Mouse (Mus musculus) CH12.LX (cell line): Measurements from ENCODE around the gene Gm26992.

ENCODE experiments used
- BHLHE40 ChIP-seq: IDR thresholded peaks from 2 replicates; pipeline ENCODE4 v1.6.1; 2011; ENCODE audit warnings: mild to moderate bottlenecking, low read depth, low read length, improper control_type of control experiment
- ETS1 ChIP-seq: conservative IDR thresholded peaks from 2 replicates; pipeline ENCODE4 v1.6.1; 2012; ENCODE audit warnings: low read depth, mild to moderate bottlenecking, inconsistent platforms, low read length, improper control_type of control experiment, moderate library complexity
- KAT2A ChIP-seq: IDR thresholded peaks from 2 replicates; pipeline ENCODE4 v1.6.1; 2012; ENCODE audit warnings: low read length, improper control_type of control experiment, inconsistent platforms; ENCODE audit not compliant: insufficient replicate concordance
- NRF1 ChIP-seq: IDR thresholded peaks from 2 replicates; pipeline ENCODE4 v1.6.1; 2014; ENCODE audit warnings: low read depth, mild to moderate bottlenecking, inconsistent platforms, low read length, improper control_type of control experiment, moderate library complexity
- SIN3A ChIP-seq: IDR thresholded peaks from 2 replicates; pipeline ENCODE4 v1.6.1; 2012; ENCODE audit warnings: low read length, improper control_type of control experiment, inconsistent platforms
- UBTF ChIP-seq: IDR thresholded peaks from 2 replicates; pipeline ENCODE4 v1.6.1; 2012; ENCODE audit warnings: low read depth, mild to moderate bottlenecking, inconsistent platforms, low read length, improper control_type of control experiment, moderate library complexity
- ZC3H11A ChIP-seq: IDR thresholded peaks from 2 replicates; pipeline ENCODE4 v1.6.1; 2012; ENCODE audit warnings: low read depth, mild to moderate bottlenecking, inconsistent platforms, low read length, improper control_type of control experiment

DNA sequence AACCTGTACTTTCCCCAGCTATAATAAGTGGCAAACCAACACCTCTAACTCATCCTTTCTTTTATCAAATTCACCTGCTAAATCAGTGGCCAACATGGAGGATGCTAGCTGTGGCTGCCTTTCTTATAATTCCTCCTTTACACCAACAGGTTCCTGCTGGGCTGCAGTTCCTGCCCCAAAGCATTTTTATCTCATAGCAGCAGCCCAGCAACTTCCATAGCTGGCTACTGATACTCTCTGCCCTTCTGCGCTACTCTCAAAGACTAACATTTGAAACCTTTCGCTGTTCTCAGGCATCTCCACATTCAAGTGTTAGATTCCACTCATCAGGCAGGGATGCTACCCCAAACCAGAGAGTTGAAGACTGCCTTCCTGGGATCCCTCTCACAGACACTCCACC lies 97.0 kb downstream of the Gm26992 start:
- TF ChIP-seq NRF1 (no peak), UBTF (no peak), KAT2A (no peak), ZC3H11A (no peak), SIN3A (no peak), BHLHE40 (no peak), ETS1 (no peak)
